Mouse (Mus musculus) thymus, adult 2 months (tissue): Measurements from ENCODE around the gene Fam227b.

Experiments
- CTCF ChIP-seq: fragments of 200-500 bp; IDR thresholded peaks from 2 replicates; pipeline ENCODE4 v1.5.1; 2012; ENCODE audit warnings: mild to moderate bottlenecking, control low read depth, low read length, moderate library complexity, borderline replicate concordance; ENCODE audit not compliant: control insufficient read depth, poor library complexity, insufficient read depth; ENCODE audit errors: extremely low read depth
- POLR2A ChIP-seq: fragments of 200-500 bp; IDR thresholded peaks from 2 replicates; pipeline ENCODE4 v1.6.1; 2012; ENCODE audit warnings: mild to moderate bottlenecking, low read length, control low read depth, moderate library complexity; ENCODE audit not compliant: control insufficient read depth, poor library complexity, insufficient read depth; ENCODE audit errors: extremely low read depth

- TF ChIP-seq CTCF (no peak), POLR2A (no peak)
Observed at GRCm38 (mm10) chr2:126061037-126061773, 90.6 kb downstream of the Fam227b start.
